Mouse (Mus musculus): ENCODE results near the gene Fam189a1. TPM values are rescaled to one million over a fixed set of nuclear protein-coding genes. Genes with fewer than 3 reads are reported as not detected.

Gene Fam189a1
- polyA plus RNA-seq, 1 experiment from 2014 or later: 2.7 TPM

DNA sequence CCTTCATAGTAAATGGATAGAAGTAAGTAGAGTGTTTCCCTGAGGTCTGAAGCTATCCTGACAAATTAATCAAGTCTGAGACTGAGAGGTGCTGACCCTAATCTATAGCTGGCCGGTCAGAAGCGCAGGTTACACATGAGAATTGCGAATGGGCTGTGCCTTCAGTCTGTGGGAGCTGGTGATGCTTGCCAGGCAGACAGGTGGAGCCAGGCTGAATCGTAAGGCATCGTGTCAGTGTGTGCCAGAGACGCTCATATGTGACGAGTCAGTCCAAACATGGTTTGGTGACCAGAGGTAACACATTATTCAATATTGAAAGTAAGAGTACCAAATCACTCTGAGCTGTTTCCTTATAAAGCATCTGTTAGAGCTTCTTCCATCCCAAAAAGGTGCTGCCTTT is 115.3 kb downstream of the Fam189a1 start:
- H3K4me1 ChIP-seq (replicated peaks; ENCODE audit: control insufficient read depth, insufficient read depth, low read length): no peaks in the 10 kb centered on the region
- no peak overlapping the region for H3K4me2 ChIP-seq (ENCODE audit: low read depth, low read length, severe bottlenecking)
- WGBS: 97% methylated on average over 7 of the region's 7 CpGs
- H3K27me3 ChIP-seq (ENCODE audit: control insufficient read depth, insufficient read depth, low read length): no peaks in the 10 kb centered on the region
- no peak for ATAC-seq (replicated peaks; ENCODE audit: low FRiP score)
- no peak for DNase-seq (ENCODE audit: low spot score)
- H3K9me3 ChIP-seq (ENCODE audit: control insufficient read depth, low read length): no peaks in the 10 kb centered on the region
- H3K4me3 ChIP-seq (ENCODE audit: low read depth, low read length): no peak overlapping the region
- H3K27ac ChIP-seq (ENCODE audit: low read depth, low read length): no peak overlapping the region
- no peaks in the 10 kb centered on the region for H3K36me3 ChIP-seq (ENCODE audit: control insufficient read depth, insufficient read depth, low read length)
- no peak overlapping the region for H3K9ac ChIP-seq (ENCODE audit: low read length)

- H3K4me1 ChIP-seq (replicated peaks; ENCODE audit: control insufficient read depth, insufficient read depth, low read length): no peaks in the 10 kb centered on the region
- 70% methylated on average over 7 of the region's 7 CpGs for WGBS
- no peaks in the 10 kb centered on the region for H3K36me3 ChIP-seq (ENCODE audit: control insufficient read depth, insufficient read depth, low read length)
- H3K4me3 ChIP-seq (ENCODE audit: low read depth, low read length): no peak overlapping the region
- no peak overlapping the region for H3K27ac ChIP-seq (ENCODE audit: low read depth, low read length)
- H3K9me3 ChIP-seq (ENCODE audit: control insufficient read depth, low read length): no peaks in the 10 kb centered on the region
- ATAC-seq (replicated peaks; ENCODE audit: low FRiP score) (no peak), DNase-seq (ENCODE audit: low spot score) (no peak)
- no peaks in the 10 kb centered on the region for H3K27me3 ChIP-seq (ENCODE audit: control insufficient read depth, insufficient read depth, low read length)
- H3K9ac ChIP-seq (ENCODE audit: low read length): no peak overlapping the region
- H3K4me2 ChIP-seq (ENCODE audit: low read depth, low read length, severe bottlenecking): no peak overlapping the region
These were observed 124.6 kb downstream of the Fam189a1 start for GRCm38 (mm10) chr7:65031741-65032140.

DNA sequence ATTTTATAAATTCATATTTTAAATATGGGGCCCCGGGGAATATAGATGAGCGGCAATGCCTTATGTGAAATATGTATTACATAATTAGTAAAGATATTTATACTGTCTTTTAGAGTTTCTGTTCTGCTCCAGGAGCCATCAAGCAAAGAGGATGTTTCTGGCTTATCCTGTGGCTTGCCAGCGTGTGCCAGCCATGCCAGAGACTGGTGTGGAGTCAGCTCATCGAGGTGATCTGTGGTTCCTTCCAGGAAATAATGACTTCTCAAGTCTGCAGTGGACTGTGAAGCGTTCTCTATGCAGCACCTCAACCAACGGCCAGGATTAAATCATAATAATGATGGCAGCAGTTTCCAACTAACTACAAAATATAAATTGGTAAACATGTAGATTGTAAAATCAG is 125.2 kb downstream of the Fam189a1 start:
- ATAC-seq (replicated peaks; ENCODE audit: low FRiP score) (no peak), DNase-seq (ENCODE audit: low spot score) (no peak)
- Histone ChIP-seq H3K4me3 (ENCODE audit: low read depth, low read length) (no peak overlapping the region), H3K27ac (ENCODE audit: low read depth, low read length) (no peak overlapping the region), H3K9ac (ENCODE audit: low read length) (no peak overlapping the region), H3K4me2 (ENCODE audit: low read depth, low read length, severe bottlenecking) (no peak overlapping the region), H3K36me3 (ENCODE audit: control insufficient read depth, insufficient read depth, low read length) (no peaks in the 10 kb centered on the region), H3K4me1 (replicated peaks; ENCODE audit: control insufficient read depth, insufficient read depth, low read length) (no peaks in the 10 kb centered on the region), H3K27me3 (ENCODE audit: control insufficient read depth, insufficient read depth, low read length) (no peaks in the 10 kb centered on the region), H3K9me3 (ENCODE audit: control insufficient read depth, low read length) (no peaks in the 10 kb centered on the region)
- WGBS: 89% methylated on average over 6 of the region's 6 CpGs

GRCm38 (mm10) chr7:65029985-65030384 is 126.4 kb downstream of the Fam189a1 start:
- DNase-seq (ENCODE audit: low spot score) (no peak), ATAC-seq (replicated peaks; ENCODE audit: low FRiP score) (no peak)
- no peaks in the 10 kb centered on the region for H3K36me3 ChIP-seq (ENCODE audit: control insufficient read depth, insufficient read depth, low read length)
- H3K27me3 ChIP-seq (ENCODE audit: control insufficient read depth, insufficient read depth, low read length): no peaks in the 10 kb centered on the region
- H3K9ac ChIP-seq (ENCODE audit: low read length): no peak overlapping the region
- no peak overlapping the region for H3K4me2 ChIP-seq (ENCODE audit: low read depth, low read length, severe bottlenecking)
- H3K4me1 ChIP-seq (replicated peaks; ENCODE audit: control insufficient read depth, insufficient read depth, low read length): no peaks in the 10 kb centered on the region
- H3K4me3 ChIP-seq (ENCODE audit: low read depth, low read length): no peak overlapping the region
- WGBS: 87% methylated on average over 16 of the region's 16 CpGs
- no peak overlapping the region for H3K27ac ChIP-seq (ENCODE audit: low read depth, low read length)
- H3K9me3 ChIP-seq (ENCODE audit: control insufficient read depth, low read length): no peaks in the 10 kb centered on the region

DNA sequence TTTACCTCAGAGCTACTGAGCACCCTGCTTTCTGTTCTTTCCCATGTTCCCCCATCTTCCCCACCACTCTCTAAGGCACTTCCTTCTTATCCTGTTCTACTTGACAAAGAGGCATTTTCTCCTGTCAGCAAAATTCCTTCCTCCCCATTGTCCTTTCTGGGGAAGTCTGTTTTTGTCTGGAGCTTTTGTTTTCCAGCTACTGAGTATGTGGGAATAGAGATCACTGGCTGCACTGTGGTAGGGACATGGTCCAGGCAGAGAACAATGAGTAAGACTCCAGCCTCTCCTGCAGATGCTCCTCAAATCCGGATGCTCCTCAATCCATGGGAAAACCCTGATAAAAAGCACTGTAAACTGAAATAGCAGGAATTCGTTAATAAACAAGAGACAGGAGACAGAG is 135.1 kb downstream of the Fam189a1 start:
- no peaks in the 10 kb centered on the region for H3K27me3 ChIP-seq (ENCODE audit: control insufficient read depth, insufficient read depth, low read length)
- H3K27ac ChIP-seq (ENCODE audit: low read depth, low read length): no peak overlapping the region
- H3K9ac ChIP-seq (ENCODE audit: low read length): no peak overlapping the region
- ATAC-seq (replicated peaks; ENCODE audit: low FRiP score): no peak
- H3K4me2 ChIP-seq (ENCODE audit: low read depth, low read length, severe bottlenecking): no peak overlapping the region
- no peak overlapping the region for H3K4me3 ChIP-seq (ENCODE audit: low read depth, low read length)
- no peaks in the 10 kb centered on the region for H3K9me3 ChIP-seq (ENCODE audit: control insufficient read depth, low read length)
- H3K36me3 ChIP-seq (ENCODE audit: control insufficient read depth, insufficient read depth, low read length): no peaks in the 10 kb centered on the region
- 61% methylated on average over 2 of the region's 2 CpGs for WGBS
- no peak for DNase-seq (ENCODE audit: low spot score)
- no peaks in the 10 kb centered on the region for H3K4me1 ChIP-seq (replicated peaks; ENCODE audit: control insufficient read depth, insufficient read depth, low read length)

DNA sequence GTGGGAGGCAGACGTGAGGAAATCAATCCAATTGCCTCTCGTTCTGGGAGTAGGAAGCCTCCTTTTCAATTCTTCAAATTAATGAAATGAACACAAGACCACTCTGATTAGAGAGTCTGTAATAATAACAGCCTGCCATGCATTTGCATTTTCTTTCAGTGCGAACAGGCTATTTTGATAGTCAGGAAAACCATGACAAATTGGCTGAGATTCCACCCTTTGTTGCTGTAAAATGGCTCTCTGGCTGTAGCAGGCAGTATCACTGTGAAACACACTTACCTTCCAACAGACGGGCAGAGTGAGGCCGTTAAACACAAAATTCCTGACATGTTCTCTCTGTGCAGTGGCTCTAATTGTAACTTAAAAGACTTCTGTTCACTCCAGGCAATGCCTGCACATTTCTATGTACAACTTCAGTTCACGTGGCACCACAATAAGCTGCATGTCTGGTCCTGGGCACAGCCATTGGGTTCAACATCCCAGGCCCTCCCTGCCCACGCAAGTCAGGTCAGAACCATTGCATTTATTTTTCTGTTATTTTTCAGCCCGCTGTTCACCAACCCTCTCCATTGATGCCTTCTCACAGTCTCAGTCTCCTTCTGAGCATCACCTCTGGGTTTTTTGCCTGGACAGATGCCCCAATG is 138.2 kb downstream of the Fam189a1 start:
- 53% methylated on average over 8 of the region's 8 CpGs for WGBS
- DNase-seq (ENCODE audit: low spot score) (no peak), ATAC-seq (replicated peaks; ENCODE audit: low FRiP score) (no peak)
- Histone ChIP-seq H3K4me2 (ENCODE audit: low read depth, low read length, severe bottlenecking) (no peak overlapping the region), H3K4me3 (ENCODE audit: low read depth, low read length) (no peak overlapping the region), H3K27ac (ENCODE audit: low read depth, low read length) (no peak overlapping the region), H3K36me3 (ENCODE audit: control insufficient read depth, insufficient read depth, low read length) (no peaks in the 10 kb centered on the region), H3K9me3 (ENCODE audit: control insufficient read depth, low read length) (no peaks in the 10 kb centered on the region), H3K27me3 (ENCODE audit: control insufficient read depth, insufficient read depth, low read length) (no peaks in the 10 kb centered on the region), H3K4me1 (replicated peaks; ENCODE audit: control insufficient read depth, insufficient read depth, low read length) (no peaks in the 10 kb centered on the region), H3K9ac (ENCODE audit: low read length) (no peak overlapping the region)

DNA sequence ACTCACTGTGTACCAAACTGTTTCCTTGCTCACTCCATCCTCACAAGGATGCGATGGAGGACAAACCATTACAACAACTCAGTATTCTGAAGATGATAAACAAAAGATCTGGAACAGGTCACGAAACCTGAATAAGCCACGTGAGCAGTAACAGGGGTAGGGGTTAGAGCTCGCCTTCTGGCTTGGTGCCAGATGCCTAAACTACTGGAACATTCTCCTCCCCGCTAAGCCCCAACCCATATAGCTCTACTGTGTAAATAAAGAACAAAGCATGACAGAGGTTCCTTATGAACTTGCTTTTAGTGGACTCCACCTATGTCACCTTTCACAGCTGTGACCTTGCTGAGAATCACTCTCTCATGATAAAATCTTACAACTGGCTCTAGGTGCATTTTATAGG is 139.0 kb downstream of the Fam189a1 start:
- Histone ChIP-seq H3K9ac (ENCODE audit: low read length) (no peak overlapping the region), H3K27me3 (ENCODE audit: control insufficient read depth, insufficient read depth, low read length) (no peaks in the 10 kb centered on the region), H3K4me3 (ENCODE audit: low read depth, low read length) (no peak overlapping the region), H3K4me2 (ENCODE audit: low read depth, low read length, severe bottlenecking) (no peak overlapping the region), H3K4me1 (replicated peaks; ENCODE audit: control insufficient read depth, insufficient read depth, low read length) (no peaks in the 10 kb centered on the region), H3K27ac (ENCODE audit: low read depth, low read length) (no peak overlapping the region), H3K36me3 (ENCODE audit: control insufficient read depth, insufficient read depth, low read length) (no peaks in the 10 kb centered on the region), H3K9me3 (ENCODE audit: control insufficient read depth, low read length) (no peaks in the 10 kb centered on the region)
- WGBS: 86% methylated on average over 5 of the region's 5 CpGs
- DNase-seq (ENCODE audit: low spot score) (no peak), ATAC-seq (replicated peaks; ENCODE audit: low FRiP score) (no peak)

GRCm38 (mm10) chr7:65011133-65011532 is 145.2 kb downstream of the Fam189a1 start:
- 39% methylated on average over 6 of the region's 6 CpGs for WGBS
- no peak overlapping the region for H3K9ac ChIP-seq (ENCODE audit: low read length)
- H3K36me3 ChIP-seq (ENCODE audit: control insufficient read depth, insufficient read depth, low read length): no peaks in the 10 kb centered on the region
- no peak overlapping the region for H3K4me3 ChIP-seq (ENCODE audit: low read depth, low read length)
- H3K27me3 ChIP-seq (ENCODE audit: control insufficient read depth, insufficient read depth, low read length): no peaks in the 10 kb centered on the region
- H3K4me2 ChIP-seq (ENCODE audit: low read depth, low read length, severe bottlenecking): no peak overlapping the region
- H3K9me3 ChIP-seq (ENCODE audit: control insufficient read depth, low read length): no peaks in the 10 kb centered on the region
- ATAC-seq (replicated peaks; ENCODE audit: low FRiP score) (no peak), DNase-seq (ENCODE audit: low spot score) (no peak)
- peaks cover 2% of the 10 kb centered on the region; the same call in 1 of the 2 replicates for H3K4me1 ChIP-seq (replicated peaks; ENCODE audit: control insufficient read depth, insufficient read depth, low read length)
- no peak overlapping the region for H3K27ac ChIP-seq (ENCODE audit: low read depth, low read length)

DNA sequence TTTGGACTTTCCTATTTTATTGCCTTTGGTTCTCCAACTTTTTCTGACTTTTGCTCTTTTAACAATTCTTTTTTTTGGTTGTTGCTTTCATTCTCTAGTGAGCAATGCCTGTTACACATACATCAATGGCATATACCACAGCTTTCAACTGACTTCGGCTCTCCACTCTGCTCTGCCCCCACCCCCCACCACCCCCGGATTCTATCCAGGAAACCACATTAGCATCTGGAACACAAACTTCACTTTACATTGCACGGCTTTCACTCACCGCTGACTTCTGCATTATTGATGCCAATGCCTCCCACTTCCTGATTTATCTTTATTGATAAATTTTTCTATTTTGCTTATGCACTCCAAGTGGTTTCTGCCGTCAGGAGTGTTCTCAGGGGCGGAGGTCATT is 146.1 kb downstream of the Fam189a1 start:
- DNase-seq (ENCODE audit: low spot score) (no peak), ATAC-seq (replicated peaks; ENCODE audit: low FRiP score) (no peak)
- no peak overlapping the region for H3K4me2 ChIP-seq (ENCODE audit: low read depth, low read length, severe bottlenecking)
- peaks cover 2% of the 10 kb centered on the region; the same call in 1 of the 2 replicates for H3K4me1 ChIP-seq (replicated peaks; ENCODE audit: control insufficient read depth, insufficient read depth, low read length)
- whole genome bisulfite sequencing: 71% methylated on average over 6 of the region's 6 CpGs
- H3K27ac ChIP-seq (ENCODE audit: low read depth, low read length): no peak overlapping the region
- no peaks in the 10 kb centered on the region for H3K9me3 ChIP-seq (ENCODE audit: control insufficient read depth, low read length)
- H3K36me3 ChIP-seq (ENCODE audit: control insufficient read depth, insufficient read depth, low read length): no peaks in the 10 kb centered on the region
- H3K9ac ChIP-seq (ENCODE audit: low read length): no peak overlapping the region
- H3K4me3 ChIP-seq (ENCODE audit: low read depth, low read length): no peak overlapping the region
- H3K27me3 ChIP-seq (ENCODE audit: control insufficient read depth, insufficient read depth, low read length): no peaks in the 10 kb centered on the region
